Comparison of ENCODE assay signal across 16 mouse cellular contexts in genomic region chr5:35690485-35691165, GRCm38 (mm10). TPM values are rescaled to one million over a fixed set of nuclear protein-coding genes. Genes with fewer than 3 reads are reported as not detected.
DNase-seq lines count a peak whose midpoint lies in the region; ATAC-seq lines count a peak whose summit lies in the region.
"Had no signal": no experiment of that assay in that cellular context is flagged by ENCODE, and none has a peak within 500 bp of the region (broad histone marks: within the 10 kb centered on the region; RNA-seq: fewer than 3 reads in every experiment).

No protein-coding gene starts in this region.

- no peak for ATAC-seq in heart, embryonic 13.5 days (ENCODE audit: extremely low read depth, insufficient number of reproducible peaks, low FRiP score, low TSS enrichment)
- no peak for ATAC-seq in heart, embryonic 12.5 days (ENCODE audit: insufficient number of reproducible peaks, low FRiP score)
- no peak for ATAC-seq in megakaryocyte, adult 5-6 weeks (ENCODE audit: poor library complexity, severe bottlenecking)
- ATAC-seq: forebrain, embryonic 13.5 days had no signal

- H3K27ac ChIP-seq in heart, embryonic 13.5 days (replicated peaks), result 0 out of 2 replicates have a peak overlapping the region, but pooled peaks have one; percentile 1
- no peak overlapping the region for H3K27ac ChIP-seq in heart, embryonic 12.5 days (ENCODE audit: poor library complexity, severe bottlenecking)
- H3K27ac ChIP-seq: embryonic facial prominence, embryonic 15.5 days; forebrain, embryonic 13.5 days; limb, embryonic 12.5 days; neural tube, embryonic 12.5 days had no signal

- H3K4me3 ChIP-seq in heart, embryonic 13.5 days, result no peak overlapping the region
- no peak overlapping the region for H3K4me3 ChIP-seq in heart, embryonic 12.5 days
- H3K4me3 ChIP-seq: embryonic facial prominence, embryonic 15.5 days; forebrain, embryonic 13.5 days; limb, embryonic 12.5 days; neural tube, embryonic 12.5 days had no signal

- peak; percentile 81 to 83 for DNase-seq in cerebellum, postnatal 10 days
- no peak for DNase-seq in cerebellum, adult 11 months
- DNase-seq in 3134 (ENCODE audit: extremely low read depth, insufficient read length, low spot score), result peak; percentile 41
- peak; percentile 69 for DNase-seq in adrenal gland, postnatal 25 days
- no peak for DNase-seq in embryo, embryonic 11 days
- DNase-seq: kidney, adult 2 months; kidney, postnatal 36 days; lung, adult 2 months had no signal

- no peaks in the 10 kb centered on the region for H3K9me3 ChIP-seq in heart, embryonic 13.5 days
- H3K9me3 ChIP-seq in heart, embryonic 12.5 days (replicated peaks), result no peaks in the 10 kb centered on the region
- H3K9me3 ChIP-seq: embryonic facial prominence, embryonic 15.5 days; forebrain, embryonic 13.5 days; limb, embryonic 12.5 days; neural tube, embryonic 12.5 days had no signal

- peaks cover 64% of the 10 kb centered on the region for H3K4me1 ChIP-seq in heart, embryonic 13.5 days
- H3K4me1 ChIP-seq in heart, embryonic 12.5 days (replicated peaks), result peaks cover 67% of the 10 kb centered on the region
- H3K4me1 ChIP-seq: forebrain, embryonic 13.5 days; neural tube, embryonic 12.5 days had no signal

- H3K4me2 ChIP-seq in heart, embryonic 13.5 days, result no peak overlapping the region
- H3K4me2 ChIP-seq in heart, embryonic 12.5 days, result no peak overlapping the region
- H3K4me2 ChIP-seq: embryonic facial prominence, embryonic 15.5 days; forebrain, embryonic 13.5 days; limb, embryonic 12.5 days; neural tube, embryonic 12.5 days had no signal

- peaks cover 11% of the 10 kb centered on the region for H3K27me3 ChIP-seq in heart, embryonic 13.5 days (replicated peaks)
- peaks cover 20% of the 10 kb centered on the region; the same call in 1 of the 2 replicates for H3K27me3 ChIP-seq in heart, embryonic 12.5 days (replicated peaks)
- H3K27me3 ChIP-seq: embryonic facial prominence, embryonic 15.5 days; forebrain, embryonic 13.5 days; neural tube, embryonic 12.5 days had no signal

- peak overlapping the region; percentile 40; the same call in 1 of the 2 replicates for H3K9ac ChIP-seq in heart, embryonic 13.5 days
- H3K9ac ChIP-seq in heart, embryonic 12.5 days, result no peak overlapping the region
- H3K9ac ChIP-seq: embryonic facial prominence, embryonic 15.5 days; forebrain, embryonic 13.5 days; limb, embryonic 12.5 days; neural tube, embryonic 12.5 days had no signal

- WGBS in heart, embryonic 13.5 days, result 65% methylated on average over 8 of the region's 8 CpGs
- 67% methylated on average over 8 of the region's 8 CpGs for WGBS in heart, embryonic 12.5 days

- H3K36me3 ChIP-seq in heart, embryonic 13.5 days, result no peaks in the 10 kb centered on the region
- no peaks in the 10 kb centered on the region for H3K36me3 ChIP-seq in heart, embryonic 12.5 days
- H3K36me3 ChIP-seq: embryonic facial prominence, embryonic 15.5 days; limb, embryonic 12.5 days; neural tube, embryonic 12.5 days had no signal

RNA-seq across cellular contexts. Expression of gene Htra3, which starts 11.0 kb away (rescaled TPM):
- polyA plus RNA-seq in heart, embryonic 13.5 days (2015; fragmentation: Nextera tagmentation; extraction: Ambion mirVana), result 6.3 and 7.2 TPM in 2 replicates
- 4.3 and 4.8 TPM in 2 replicates for polyA plus RNA-seq in heart, embryonic 12.5 days (2016; fragmentation: Nextera tagmentation; extraction: Ambion mirVana)
- 35.5 and 44.3 TPM in 2 replicates for total RNA-seq in adrenal gland, postnatal 25 days (2021)
- total RNA-seq in megakaryocyte, adult 5-6 weeks (2015), result 0.04 TPM in 1 of 2 replicates, not detected in the other
- not detected in 2 replicates for total RNA-seq in megakaryocyte, adult 5-6 weeks (2017)
- total RNA-seq: megakaryocyte progenitor cell, adult 5-6 weeks had no signal

RNA-seq across cellular contexts. Expression of gene Sh3tc1, which starts 49.2 kb away (rescaled TPM):
- polyA plus RNA-seq in heart, embryonic 13.5 days (2015; fragmentation: Nextera tagmentation; extraction: Ambion mirVana), result 9.2 and 9.7 TPM in 2 replicates
- polyA plus RNA-seq in heart, embryonic 12.5 days (2016; fragmentation: Nextera tagmentation; extraction: Ambion mirVana), result 10.0 and 10.4 TPM in 2 replicates
- total RNA-seq in adrenal gland, postnatal 25 days (2021), result 10.6 and 13.9 TPM in 2 replicates
- total RNA-seq in megakaryocyte, adult 5-6 weeks (2015), result 6.6 and 6.8 TPM in 2 replicates
- total RNA-seq in megakaryocyte, adult 5-6 weeks (2017), result 13.1 and 14.4 TPM in 2 replicates

Comparison
In these comparisons a context has a peak if more than half of its experiments do, and no peak if none do; other contexts are left out.
1. DNase-seq: peak in cerebellum, postnatal 10 days (2 of 2), 3134 (single experiment) and adrenal gland, postnatal 25 days (single experiment); none in cerebellum, adult 11 months (single experiment) and embryo, embryonic 11 days (single experiment).
2. RNA of gene Htra3, which starts 11.0 kb away (total RNA-seq): 35.5 to 44.3 TPM in adrenal gland, postnatal 25 days; 0.04 TPM in megakaryocyte, adult 5-6 weeks; every median in the first group is over 10 times any median in the second.